Mouse (Mus musculus): Measurements from ENCODE around the gene Gm6377. TPM values are rescaled to one million over a fixed set of nuclear protein-coding genes. Genes with fewer than 3 reads are reported as not detected.

Gene Gm6377
- polyA plus RNA-seq, 1 experiment from 2014 or later: not detected

- Histone ChIP-seq H3K9me3 (no peaks in the 10 kb centered on the region), H3K4me1 (no peaks in the 10 kb centered on the region), H3K27me3 (no peaks in the 10 kb centered on the region), H3K4me2 (no peak overlapping the region), H3K9ac (no peak overlapping the region), H3K4me3 (no peak overlapping the region), H3K27ac (no peak overlapping the region), H3K36me3 (no peaks in the 10 kb centered on the region)
- 97% methylated on average over 1 of the region's 1 CpGs for WGBS
- ATAC-seq (ENCODE audit: insufficient number of reproducible peaks, insufficient read depth, low FRiP score, low TSS enrichment, low read depth): no peak
These were observed 32.2 kb downstream of the Gm6377 start for GRCm38 (mm10) chrX:109228720-109229119.

GRCm38 (mm10) chrX:109235383-109236036 lies 39.0 kb downstream of the Gm6377 start:
- no peak for ATAC-seq (ENCODE audit: insufficient number of reproducible peaks, insufficient read depth, low FRiP score, low TSS enrichment, low read depth)
- no peaks in the 10 kb centered on the region for H3K9me3 ChIP-seq
- no peak overlapping the region for H3K4me3 ChIP-seq
- no peaks in the 10 kb centered on the region for H3K4me1 ChIP-seq
- H3K27me3 ChIP-seq: no peaks in the 10 kb centered on the region
- H3K4me2 ChIP-seq: no peak overlapping the region
- H3K36me3 ChIP-seq: no peaks in the 10 kb centered on the region
- 78% methylated on average over 3 of the region's 3 CpGs for WGBS
- H3K27ac ChIP-seq: no peak overlapping the region
- H3K9ac ChIP-seq: no peak overlapping the region

GRCm38 (mm10) chrX:109238163-109238562 lies 41.6 kb downstream of the Gm6377 start:
- Histone ChIP-seq H3K4me1 (no peaks in the 10 kb centered on the region), H3K9me3 (no peaks in the 10 kb centered on the region), H3K27me3 (no peaks in the 10 kb centered on the region), H3K36me3 (no peaks in the 10 kb centered on the region), H3K27ac (no peak overlapping the region), H3K4me3 (no peak overlapping the region), H3K9ac (no peak overlapping the region), H3K4me2 (no peak overlapping the region)
- no peak for ATAC-seq (ENCODE audit: insufficient number of reproducible peaks, insufficient read depth, low FRiP score, low TSS enrichment, low read depth)

Other genes with a start within 250 kb of the Gm6377 start
- gene Hmgn5, start 183.4 kb upstream of the Gm6377 start, polyA plus RNA-seq (2015; fragmentation: Nextera tagmentation; extraction: Ambion mirVana): 25.7 TPM in 2 replicates
- gene Sh3bgrl, start 101.4 kb upstream of the Gm6377 start, polyA plus RNA-seq (2015; fragmentation: Nextera tagmentation; extraction: Ambion mirVana): 196 and 202 TPM in 2 replicates

Data from embryonic facial prominence, embryonic 13.5 days (tissue).